ENCODE assay signal across 8 mouse cellular contexts in the genomic region with DNA sequence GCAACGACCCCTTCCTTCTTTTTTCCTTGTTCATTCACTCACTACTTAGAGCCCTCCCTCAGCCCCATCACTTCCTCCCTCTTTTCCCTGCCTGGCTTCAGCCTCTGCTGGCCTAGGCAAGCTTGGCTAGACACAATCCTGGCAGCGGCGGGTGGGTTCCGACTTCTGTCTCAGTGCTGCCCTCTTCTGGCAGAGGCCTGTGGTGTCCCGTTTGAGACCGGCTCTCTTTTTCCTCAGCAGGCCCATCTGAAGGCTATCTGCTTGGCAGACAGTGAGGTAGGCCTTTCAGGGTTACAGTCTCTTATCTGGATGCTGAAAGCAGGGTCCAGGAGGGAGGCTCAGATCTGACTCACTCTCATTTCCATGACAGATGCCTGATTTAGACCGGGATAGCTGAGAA. TPM values are rescaled to one million over a fixed set of nuclear protein-coding genes. Genes with fewer than 3 reads are reported as not detected.
A peak's percentile ranks its signal among the peaks of the same experiment; 100 is the strongest.
DNase-seq lines count a peak whose midpoint lies in the region; ATAC-seq lines count a peak whose summit lies in the region.

No protein-coding gene starts in this region.

- no peaks in the 10 kb centered on the region for H3K4me1 ChIP-seq in kidney, embryonic 15.5 days

- H3K4me2 ChIP-seq in kidney, embryonic 15.5 days = no peak overlapping the region

- no peak overlapping the region for H3K9ac ChIP-seq in kidney, embryonic 15.5 days

- WGBS in kidney, embryonic 15.5 days = 7% methylated on average over 7 of the region's 7 CpGs

- no peaks in the 10 kb centered on the region for H3K9me3 ChIP-seq in kidney, embryonic 15.5 days (replicated peaks)

- H3K27ac ChIP-seq in kidney, embryonic 15.5 days = no peak overlapping the region

- H3K36me3 ChIP-seq in kidney, embryonic 15.5 days = no peaks in the 10 kb centered on the region

- peak; percentile 84 for DNase-seq in 3T3-L1 (ENCODE audit: low read depth, low spot score)
- peak; percentile 85 for DNase-seq in adrenal gland, adult 8-10 months
- peak; percentile 59 for DNase-seq in embryo, embryonic 11.5 days (ENCODE audit: low read depth, low spot score)
- peak; percentile 75 to 91 for DNase-seq in gastrocnemius, postnatal 4 days (ENCODE audit: low spot score in 2 of 2)
- peak; percentile 84 for DNase-seq in liver
- peak; percentile 68 for DNase-seq in naive thymus-derived CD4-positive, alpha-beta T cell, adult 2 months (ENCODE audit: low read depth)
- DNase-seq in spleen, postnatal 36 days (ENCODE audit: low spot score in 2 of 2) = peak; percentile 41 to 45

- ATAC-seq in kidney, embryonic 15.5 days (replicated peaks; ENCODE audit: low FRiP score) = 0 out of 2 replicates have a peak, but pooled peaks have one; percentile 22

- H3K4me3 ChIP-seq in kidney, embryonic 15.5 days (replicated peaks) = no peak overlapping the region

- H3K27me3 ChIP-seq in kidney, embryonic 15.5 days = no peaks in the 10 kb centered on the region

RNA-seq across cellular contexts. Expression of gene Lrpap1, which starts 26.2 kb away (rescaled TPM):
- 100 to 1,000 TPM in 2 of 4 experiments, 10 to 100 TPM in 2; 98.6 to 149 (median 115) TPM for total RNA-seq in adrenal gland, adult 8-10 months (2022)
- 10 to 100 TPM; 43.4 to 52.1 TPM for total RNA-seq in gastrocnemius, postnatal 4 days (2021)
- polyA plus RNA-seq in kidney, embryonic 15.5 days (2015; fragmentation: Nextera tagmentation; extraction: Ambion mirVana) = 174 and 196 TPM in 2 replicates
